Mouse (Mus musculus) embryonic facial prominence, embryonic 10.5 days (tissue): Measurements from ENCODE around the gene 1700019A02Rik. TPM values are rescaled to one million over a fixed set of nuclear protein-coding genes. Genes with fewer than 3 reads are reported as not detected.

Source experiments
- DNase-seq: peaks from one replicate; pipeline ENCODE4 v3.0.0-alpha.2; 2017; ENCODE audit warnings: low spot score
- H3K27ac ChIP-seq: fragments of 300-500 bp; sonication (generic); replicated peaks from 2 replicates; pipeline ENCODE4 v1.5.1; 2016; ENCODE audit warnings: mild to moderate bottlenecking
- H3K27me3 ChIP-seq: fragments of 300-500 bp; sonication (generic); replicated peaks from 2 replicates; pipeline ENCODE4 v1.6.1; 2016; ENCODE audit warnings: low read depth, mild to moderate bottlenecking; ENCODE audit not compliant: poor library complexity, severe bottlenecking
- H3K36me3 ChIP-seq: fragments of 300-500 bp; sonication (generic); replicated peaks from 2 replicates; pipeline ENCODE4 v1.6.1; 2016; ENCODE audit warnings: mild to moderate bottlenecking, moderate library complexity
- H3K4me1 ChIP-seq: fragments of 300-500 bp; sonication (generic); 2 replicates; pipeline ENCODE4 v1.6.1; 2016
- H3K4me3 ChIP-seq: fragments of 300-500 bp; sonication (generic); 2 replicates; pipeline ENCODE4 v1.5.1; 2016; ENCODE audit warnings: mild to moderate bottlenecking, moderate library complexity
- H3K9me3 ChIP-seq: fragments of 300-500 bp; sonication (generic); 2 replicates; pipeline ENCODE4 v1.6.1; 2016; ENCODE audit warnings: mild to moderate bottlenecking
- WGBS: fragments of 180-500 bp; shearing (Covaris S2); methylation state at CpG from one replicate; pipeline ENCODE4 v1.1.7; 2016; 5-methylcytosine and 5-hydroxymethylcytosine counted together
- polyA plus RNA-seq: library from polyadenylated mRNA; unstranded; fragments of >200 nt; fragmentation: Nextera tagmentation; extraction: Ambion mirVana; gene quantifications from 2 replicates; pipeline ENCODE4 v1.2.1, GENCODE M21; 2016

Gene 1700019A02Rik
- polyA plus RNA-seq, 1 experiment from 2014 or later = not detected

- no peak overlapping the region for H3K4me3 ChIP-seq
- no peaks in the 10 kb centered on the region for H3K27me3 ChIP-seq
- H3K4me1 ChIP-seq = no peaks in the 10 kb centered on the region
- no peaks in the 10 kb centered on the region for H3K36me3 ChIP-seq
- WGBS = 76% methylated on average over 1 of the region's 1 CpGs
- no peak for DNase-seq
- H3K9me3 ChIP-seq = no peaks in the 10 kb centered on the region
- H3K27ac ChIP-seq = no peak overlapping the region
Observed at GRCm38 (mm10) chr1:53110561-53110960, 76.9 kb downstream of the 1700019A02Rik start.

Other genes with a start within 250 kb of the 1700019A02Rik start
- 4.6 and 4.9 TPM in 2 replicates for gene 1700019D03Rik, start 167.5 kb downstream of the 1700019A02Rik start, polyA plus RNA-seq
- 3.1 and 3.5 TPM in 2 replicates for gene Mstn, start 126.0 kb downstream of the 1700019A02Rik start, polyA plus RNA-seq
- gene Pms1, start 109.4 kb upstream of the 1700019A02Rik start, polyA plus RNA-seq = 23.6 and 26.1 TPM in 2 replicates
- 61.5 and 69.4 TPM in 2 replicates for gene Ormdl1, start 109.5 kb upstream of the 1700019A02Rik start, polyA plus RNA-seq
- gene Gm28778, start 109.5 kb upstream of the 1700019A02Rik start, polyA plus RNA-seq = not detected in 2 replicates
- 25.4 and 25.5 TPM in 2 replicates for gene Osgepl1, start 126.0 kb upstream of the 1700019A02Rik start, polyA plus RNA-seq
- gene Asdurf, start 165.0 kb upstream of the 1700019A02Rik start, polyA plus RNA-seq = not detected in 2 replicates
- 0.59 and 0.87 TPM in 2 replicates for gene Gm28551, start 165.0 kb upstream of the 1700019A02Rik start, polyA plus RNA-seq
- 88.6 and 88.7 TPM in 2 replicates for gene Asnsd1, start 165.1 kb upstream of the 1700019A02Rik start, polyA plus RNA-seq